Mouse (Mus musculus): ENCODE measurements at regions not wholly inside any gene's neighbourhood (a gene's known extent, or its start where the extent isn't known, plus 50 kb on each side); places are given as distances from the start of the nearest gene placed in this dataset.

DNA sequence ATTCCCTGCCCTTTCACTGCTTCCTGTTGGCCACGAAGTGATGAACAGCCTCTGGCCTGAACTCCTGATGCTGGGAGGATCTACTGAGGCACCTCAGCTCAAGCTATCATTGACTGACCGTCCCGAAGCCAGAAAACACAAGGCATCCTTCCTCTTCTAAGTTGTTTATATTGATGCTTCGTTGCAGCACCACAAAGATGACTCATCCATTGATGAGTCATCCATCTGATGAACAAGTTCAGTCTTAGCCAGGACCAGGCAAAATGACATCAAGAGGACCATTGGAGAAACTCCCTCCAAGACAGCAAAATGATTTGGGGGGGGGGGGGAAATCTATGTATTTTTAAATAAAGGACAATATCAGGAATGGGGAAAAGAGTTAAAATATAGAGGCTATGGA is 144.5 kb downstream of the Rab28 start:
- no peak for ATAC-seq (ENCODE audit: low FRiP score)
- Histone ChIP-seq H3K9ac (ENCODE audit: low read length) (no peak overlapping the region), H3K27me3 (ENCODE audit: control insufficient read depth, insufficient read depth, low read length) (no peaks in the 10 kb centered on the region), H3K36me3 (ENCODE audit: control insufficient read depth, insufficient read depth, low read length) (no peaks in the 10 kb centered on the region), H3K4me3 (ENCODE audit: low read depth, low read length) (no peak overlapping the region), H3K27ac (ENCODE audit: low read depth, low read length) (no peak overlapping the region), H3K9me3 (ENCODE audit: control insufficient read depth, low read length) (no peaks in the 10 kb centered on the region), H3K4me2 (no peak overlapping the region), H3K4me1 (ENCODE audit: control insufficient read depth, insufficient read depth, low read length) (no peaks in the 10 kb centered on the region)
- WGBS, result 77% methylated on average over 4 of the region's 4 CpGs
- DNase-seq (ENCODE audit: low spot score, missing footprints), result no peak

DNA sequence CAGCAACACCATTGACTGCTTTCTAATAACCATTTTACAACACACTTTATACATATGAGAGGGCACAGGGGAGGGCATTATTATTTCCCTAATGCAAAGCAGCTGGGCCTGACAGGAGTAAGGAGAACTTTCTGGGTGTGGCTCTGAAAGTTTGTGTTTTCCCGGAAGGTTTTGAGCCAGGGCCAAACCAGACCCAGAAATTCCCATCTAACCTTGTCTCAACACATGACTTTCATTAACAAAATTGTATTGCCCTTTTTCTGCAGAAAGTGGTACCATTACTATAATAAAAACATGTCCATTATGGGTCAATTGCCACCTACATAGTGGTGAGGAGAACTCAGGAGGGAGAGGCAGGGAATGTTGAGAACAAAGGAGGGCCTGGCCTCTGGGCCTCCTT is 145.7 kb downstream of the Rab28 start:
- 67% methylated on average over 1 of the region's 1 CpGs for WGBS
- Histone ChIP-seq H3K36me3 (ENCODE audit: control insufficient read depth, insufficient read depth, low read length) (no peaks in the 10 kb centered on the region), H3K9ac (ENCODE audit: low read length) (no peak overlapping the region), H3K4me1 (ENCODE audit: control insufficient read depth, insufficient read depth, low read length) (no peaks in the 10 kb centered on the region), H3K4me2 (no peak overlapping the region), H3K27me3 (ENCODE audit: control insufficient read depth, insufficient read depth, low read length) (no peaks in the 10 kb centered on the region), H3K4me3 (ENCODE audit: low read depth, low read length) (no peak overlapping the region), H3K27ac (ENCODE audit: low read depth, low read length) (no peak overlapping the region), H3K9me3 (ENCODE audit: control insufficient read depth, low read length) (no peaks in the 10 kb centered on the region)
- no peak for DNase-seq (ENCODE audit: low spot score, missing footprints)
- ATAC-seq (ENCODE audit: low FRiP score), result no peak

GRCm38 (mm10) chr5:41556700-41557309 is 151.2 kb downstream of the Rab28 start:
- 0 out of 2 replicates have a peak, but pooled peaks have one; percentile 24 for ATAC-seq (ENCODE audit: low FRiP score)

GRCm38 (mm10) chr5:41554312-41554711 is 153.6 kb downstream of the Rab28 start:
- H3K4me2 ChIP-seq, result no peak overlapping the region
- WGBS, result 80% methylated on average over 3 of the region's 3 CpGs

More at GRCm38 (mm10) chr5:41556700-41557309, 151.2 kb downstream of the Rab28 start:
- Histone ChIP-seq H3K36me3 (ENCODE audit: control insufficient read depth, insufficient read depth, low read length) (no peaks in the 10 kb centered on the region), H3K27ac (ENCODE audit: low read depth, low read length) (no peak overlapping the region), H3K4me1 (ENCODE audit: control insufficient read depth, insufficient read depth, low read length) (no peaks in the 10 kb centered on the region), H3K27me3 (ENCODE audit: control insufficient read depth, insufficient read depth, low read length) (no peaks in the 10 kb centered on the region), H3K9ac (ENCODE audit: low read length) (no peak overlapping the region), H3K4me3 (ENCODE audit: low read depth, low read length) (no peak overlapping the region), H3K9me3 (ENCODE audit: control insufficient read depth, low read length) (no peaks in the 10 kb centered on the region), H3K4me2 (peak overlapping the region; percentile 19; the same call in 1 of the 2 replicates)
- 55% methylated on average over 24 of the region's 24 CpGs for WGBS
- no peak for DNase-seq (ENCODE audit: low spot score, missing footprints)

GRCm38 (mm10) chr5:41550063-41550462 is 157.9 kb downstream of the Rab28 start:
- Histone ChIP-seq H3K27me3 (ENCODE audit: control insufficient read depth, insufficient read depth, low read length) (no peaks in the 10 kb centered on the region), H3K9ac (ENCODE audit: low read length) (no peak overlapping the region), H3K4me2 (no peak overlapping the region), H3K4me3 (ENCODE audit: low read depth, low read length) (no peak overlapping the region), H3K27ac (ENCODE audit: low read depth, low read length) (no peak overlapping the region), H3K4me1 (ENCODE audit: control insufficient read depth, insufficient read depth, low read length) (no peaks in the 10 kb centered on the region), H3K36me3 (ENCODE audit: control insufficient read depth, insufficient read depth, low read length) (no peaks in the 10 kb centered on the region), H3K9me3 (ENCODE audit: control insufficient read depth, low read length) (no peaks in the 10 kb centered on the region)
- no peak for DNase-seq (ENCODE audit: low spot score, missing footprints)
- no peak for ATAC-seq (ENCODE audit: low FRiP score)
- WGBS, result 76% methylated on average over 2 of the region's 2 CpGs

More at GRCm38 (mm10) chr5:41554312-41554711, 153.6 kb downstream of the Rab28 start:
- H3K27me3 ChIP-seq (ENCODE audit: control insufficient read depth, insufficient read depth, low read length), result no peaks in the 10 kb centered on the region
- H3K27ac ChIP-seq (ENCODE audit: low read depth, low read length), result no peak overlapping the region
- H3K4me1 ChIP-seq (ENCODE audit: control insufficient read depth, insufficient read depth, low read length), result no peaks in the 10 kb centered on the region
- H3K9me3 ChIP-seq (ENCODE audit: control insufficient read depth, low read length), result no peaks in the 10 kb centered on the region
- H3K4me3 ChIP-seq (ENCODE audit: low read depth, low read length), result no peak overlapping the region
- no peak for DNase-seq (ENCODE audit: low spot score, missing footprints)
- H3K36me3 ChIP-seq (ENCODE audit: control insufficient read depth, insufficient read depth, low read length), result no peaks in the 10 kb centered on the region
- no peak overlapping the region for H3K9ac ChIP-seq (ENCODE audit: low read length)
- no peak for ATAC-seq (ENCODE audit: low FRiP score)

- Histone ChIP-seq H3K4me3 (ENCODE audit: low read depth, low read length) (no peak overlapping the region), H3K9me3 (ENCODE audit: control insufficient read depth, low read length) (no peaks in the 10 kb centered on the region), H3K27me3 (ENCODE audit: control insufficient read depth, insufficient read depth, low read length) (no peaks in the 10 kb centered on the region), H3K4me1 (ENCODE audit: control insufficient read depth, insufficient read depth, low read length) (no peaks in the 10 kb centered on the region), H3K4me2 (no peak overlapping the region), H3K9ac (ENCODE audit: low read length) (no peak overlapping the region), H3K27ac (ENCODE audit: low read depth, low read length) (no peak overlapping the region), H3K36me3 (ENCODE audit: control insufficient read depth, insufficient read depth, low read length) (no peaks in the 10 kb centered on the region)
- 86% methylated on average over 4 of the region's 4 CpGs for WGBS
- ATAC-seq (ENCODE audit: low FRiP score) (no peak), DNase-seq (ENCODE audit: low spot score, missing footprints) (no peak)
Observed at GRCm38 (mm10) chr5:41546909-41547308, 161.0 kb downstream of the Rab28 start.

- H3K36me3 ChIP-seq (ENCODE audit: control insufficient read depth, insufficient read depth, low read length), result no peaks in the 10 kb centered on the region
- 9% methylated on average over 1 of the region's 1 CpGs for WGBS
Observed at GRCm38 (mm10) chr5:41540789-41541188, 167.2 kb downstream of the Rab28 start.

GRCm38 (mm10) chr5:41534598-41534997 is 173.4 kb downstream of the Rab28 start:
- Histone ChIP-seq H3K9me3 (ENCODE audit: control insufficient read depth, low read length) (no peaks in the 10 kb centered on the region), H3K27me3 (ENCODE audit: control insufficient read depth, insufficient read depth, low read length) (no peaks in the 10 kb centered on the region), H3K4me2 (no peak overlapping the region), H3K4me1 (ENCODE audit: control insufficient read depth, insufficient read depth, low read length) (no peaks in the 10 kb centered on the region), H3K36me3 (ENCODE audit: control insufficient read depth, insufficient read depth, low read length) (no peaks in the 10 kb centered on the region), H3K27ac (ENCODE audit: low read depth, low read length) (no peak overlapping the region), H3K4me3 (ENCODE audit: low read depth, low read length) (no peak overlapping the region), H3K9ac (ENCODE audit: low read length) (no peak overlapping the region)
- WGBS, result 84% methylated on average over 2 of the region's 2 CpGs
- no peak for ATAC-seq (ENCODE audit: low FRiP score)
- DNase-seq (ENCODE audit: low spot score, missing footprints), result no peak

More at GRCm38 (mm10) chr5:41540789-41541188, 167.2 kb downstream of the Rab28 start:
- no peak overlapping the region for H3K4me2 ChIP-seq
- no peaks in the 10 kb centered on the region for H3K9me3 ChIP-seq (ENCODE audit: control insufficient read depth, low read length)
- H3K4me1 ChIP-seq (ENCODE audit: control insufficient read depth, insufficient read depth, low read length), result no peaks in the 10 kb centered on the region
- H3K27me3 ChIP-seq (ENCODE audit: control insufficient read depth, insufficient read depth, low read length), result no peaks in the 10 kb centered on the region
- no peak overlapping the region for H3K27ac ChIP-seq (ENCODE audit: low read depth, low read length)
- no peak overlapping the region for H3K4me3 ChIP-seq (ENCODE audit: low read depth, low read length)
- H3K9ac ChIP-seq (ENCODE audit: low read length), result no peak overlapping the region
- ATAC-seq (ENCODE audit: low FRiP score) (no peak), DNase-seq (ENCODE audit: low spot score, missing footprints) (no peak)

Data from midbrain, embryonic 11.5 days (tissue).